13 mouse cellular contexts compared by ENCODE assay signal in genomic region chr3:98074622-98075231, GRCm38 (mm10).
DNase-seq lines count a peak whose midpoint lies in the region; ATAC-seq and TF ChIP-seq lines count a peak whose summit lies in the region.
"Had no signal": no experiment of that assay in that cellular context is flagged by ENCODE, and none has a peak within 500 bp of the region (broad histone marks: within the 10 kb centered on the region; RNA-seq: fewer than 3 reads in every experiment).

No protein-coding gene starts in this region.

- H3K9ac ChIP-seq in lung, postnatal 0 days (replicated peaks; ENCODE audit: low read depth): no peak overlapping the region
- no peak overlapping the region for H3K9ac ChIP-seq in hindbrain, postnatal 0 days (replicated peaks; ENCODE audit: low read length)
- no peak overlapping the region for H3K9ac ChIP-seq in neural tube, embryonic 15.5 days (replicated peaks)
- H3K9ac ChIP-seq: midbrain, embryonic 13.5 days; neural tube, embryonic 12.5 days had no signal

- WGBS in lung, postnatal 0 days: 50% methylated on average over 6 of the region's 6 CpGs
- 58% methylated on average over 6 of the region's 6 CpGs for WGBS in hindbrain, postnatal 0 days
- WGBS in neural tube, embryonic 15.5 days: 37% methylated on average over 6 of the region's 6 CpGs

- H3K9me3 ChIP-seq in lung, postnatal 0 days (ENCODE audit: low read length): no peaks in the 10 kb centered on the region
- no peaks in the 10 kb centered on the region for H3K9me3 ChIP-seq in hindbrain, postnatal 0 days (ENCODE audit: low read length)
- no peaks in the 10 kb centered on the region for H3K9me3 ChIP-seq in neural tube, embryonic 15.5 days (replicated peaks)
- H3K9me3 ChIP-seq: midbrain, embryonic 13.5 days; neural tube, embryonic 12.5 days had no signal

- TF ChIP-seq EP300 in lung, postnatal 0 days (IDR thresholded peaks at IDR 0.05): peak; percentile 31; the same call in 1 of the 2 replicates

- H3K36me3 ChIP-seq in lung, postnatal 0 days (ENCODE audit: insufficient read depth, low read length): peaks cover 8% of the 10 kb centered on the region; the same call in 1 of the 2 replicates
- no peaks in the 10 kb centered on the region for H3K36me3 ChIP-seq in hindbrain, postnatal 0 days (ENCODE audit: insufficient read depth, low read length)
- no peaks in the 10 kb centered on the region for H3K36me3 ChIP-seq in neural tube, embryonic 15.5 days

- H3K4me1 ChIP-seq in lung, postnatal 0 days (ENCODE audit: insufficient read depth, low read depth, low read length): no peaks in the 10 kb centered on the region
- H3K4me1 ChIP-seq in hindbrain, postnatal 0 days (ENCODE audit: insufficient read depth, low read length): no peaks in the 10 kb centered on the region
- peaks cover 11% of the 10 kb centered on the region; the same call in 1 of the 2 replicates for H3K4me1 ChIP-seq in neural tube, embryonic 15.5 days
- H3K4me1 ChIP-seq: neural tube, embryonic 12.5 days had no signal

- peak; percentile 36 to 72 for DNase-seq in heart, adult 9 months (ENCODE audit: low spot score in 2 of 2)
- DNase-seq in heart, postnatal 36 days: no peak
- no peak for DNase-seq in lung, postnatal 0 days (ENCODE audit: low spot score)
- DNase-seq in lung, postnatal 14 days: no peak
- peak; percentile 3 for DNase-seq in hindbrain, postnatal 0 days (ENCODE audit: low spot score)
- DNase-seq in thymus, postnatal 0 days (ENCODE audit: low spot score): no peak
- DNase-seq: cerebellum, postnatal 36 days; lung, adult 18-20 months; right cerebral cortex, adult 18-20 months had no signal

- ATAC-seq in lung, postnatal 0 days: no peak
- no peak for ATAC-seq in hindbrain, postnatal 0 days
- no peak for ATAC-seq in neural tube, embryonic 15.5 days (ENCODE audit: low FRiP score)
- no peak for ATAC-seq in monocyte, adult 5-6 weeks (replicated peaks; ENCODE audit: insufficient number of reproducible peaks, low FRiP score, low TSS enrichment, poor library complexity, severe bottlenecking)
- ATAC-seq: midbrain, embryonic 13.5 days had no signal

- no peak overlapping the region for H3K4me3 ChIP-seq in lung, postnatal 0 days (ENCODE audit: low read depth, low read length)
- no peak overlapping the region for H3K4me3 ChIP-seq in hindbrain, postnatal 0 days (ENCODE audit: low read length)
- no peak overlapping the region for H3K4me3 ChIP-seq in neural tube, embryonic 15.5 days (replicated peaks)
- H3K4me3 ChIP-seq: midbrain, embryonic 13.5 days; neural tube, embryonic 12.5 days had no signal

- H3K27ac ChIP-seq in lung, postnatal 0 days (ENCODE audit: low read length): no peak overlapping the region
- no peak overlapping the region for H3K27ac ChIP-seq in hindbrain, postnatal 0 days
- peak overlapping the region; percentile 19; the same call in 1 of the 2 replicates for H3K27ac ChIP-seq in neural tube, embryonic 15.5 days (replicated peaks)
- H3K27ac ChIP-seq: midbrain, embryonic 13.5 days; neural tube, embryonic 12.5 days had no signal

- no peaks in the 10 kb centered on the region for H3K27me3 ChIP-seq in lung, postnatal 0 days (replicated peaks; ENCODE audit: insufficient read depth, low read length)
- no peaks in the 10 kb centered on the region for H3K27me3 ChIP-seq in hindbrain, postnatal 0 days (ENCODE audit: insufficient read depth, low read length)
- H3K27me3 ChIP-seq in neural tube, embryonic 15.5 days (replicated peaks): no peaks in the 10 kb centered on the region
- H3K27me3 ChIP-seq: midbrain, embryonic 13.5 days; neural tube, embryonic 12.5 days had no signal

- TF ChIP-seq CTCF in lung, postnatal 0 days (IDR thresholded peaks at IDR 0.05): no peak
- TF ChIP-seq CTCF in hindbrain, postnatal 0 days (IDR thresholded peaks at IDR 0.05; ENCODE audit: low read depth): no peak

- H3K4me2 ChIP-seq in lung, postnatal 0 days (replicated peaks; ENCODE audit: low read depth, low read length): no peak overlapping the region
- no peak overlapping the region for H3K4me2 ChIP-seq in hindbrain, postnatal 0 days (ENCODE audit: low read depth, low read length)
- no peak overlapping the region for H3K4me2 ChIP-seq in neural tube, embryonic 15.5 days
- H3K4me2 ChIP-seq: midbrain, embryonic 13.5 days; neural tube, embryonic 12.5 days had no signal

- intact Hi-C loops in heart, postnatal 36 days (cut with DNase I): no loop called here

Comparison
In these comparisons a context has a peak if more than half of its experiments do, and no peak if none do; other contexts are left out.
1. DNase-seq: peak in heart, adult 9 months (2 of 2) and hindbrain, postnatal 0 days (single experiment); none in heart, postnatal 36 days (0 of 2), lung, postnatal 0 days (single experiment), lung, postnatal 14 days (single experiment) and thymus, postnatal 0 days (single experiment).